Mouse (Mus musculus) heart, embryonic 14.5 days (tissue): ENCODE data around the gene Snd1. TPM values are rescaled to one million over a fixed set of nuclear protein-coding genes. Genes with fewer than 3 reads are reported as not detected.

ENCODE experiments used
- ATAC-seq: fragments of 200-750 bp; cut with Nextera tagmentation; 2 replicates; pipeline ENCODE4 v1.8.0; 2017; ENCODE audit warnings: low read depth, moderate TSS enrichment; ENCODE audit not compliant: insufficient number of reproducible peaks, insufficient read depth, low FRiP score
- H3K27ac ChIP-seq, 2 experiments: fragments of 200-500 bp in 1 of 2; fragments of 300-500 bp in 1 of 2; sonication (generic) in 1 of 2; replicated peaks in 1 of 2; 2 replicates each; pipeline ENCODE4 v1.5.1; 2012 to 2014; ENCODE audit warnings: low read depth in 2 of 2, low read length in 2 of 2, control low read depth in 1 of 2, mild to moderate bottlenecking in 1 of 2, mixed read lengths in 1 of 2; ENCODE audit not compliant: control insufficient read depth in 1 of 2, insufficient read depth in 1 of 2
- H3K27me3 ChIP-seq: fragments of 300-500 bp; sonication (generic); 2 replicates; pipeline ENCODE4 v1.6.1; 2014; ENCODE audit warnings: mild to moderate bottlenecking, low read length, control low read depth; ENCODE audit not compliant: control insufficient read depth, insufficient read depth
- H3K36me3 ChIP-seq: fragments of 300-500 bp; sonication (generic); 2 replicates; pipeline ENCODE4 v1.6.1; 2014; ENCODE audit warnings: mild to moderate bottlenecking, control low read depth, low read length, mixed read lengths; ENCODE audit not compliant: control insufficient read depth, insufficient read depth
- H3K4me1 ChIP-seq, 2 experiments: fragments of 200-500 bp in 1 of 2; fragments of 300-500 bp in 1 of 2; sonication (generic) in 1 of 2; 2 replicates each; pipeline ENCODE4 v1.6.1; 2012 to 2014; ENCODE audit warnings: low read length in 2 of 2, control low read depth in 1 of 2, mixed read lengths in 1 of 2; ENCODE audit not compliant: control insufficient read depth in 2 of 2, insufficient read depth in 2 of 2
- H3K4me2 ChIP-seq: fragments of 300-500 bp; sonication (generic); 2 replicates; pipeline ENCODE4 v1.6.1; 2014; ENCODE audit warnings: mild to moderate bottlenecking, low read length
- H3K4me3 ChIP-seq, 2 experiments: fragments of 200-500 bp in 1 of 2; fragments of 300-500 bp in 1 of 2; sonication (generic) in 1 of 2; 2 replicates each; pipeline ENCODE4 v1.5.1; 2012 to 2014; ENCODE audit warnings: low read length in 2 of 2, mild to moderate bottlenecking in 2 of 2, control low read depth in 1 of 2, low read depth in 1 of 2, moderate library complexity in 1 of 2; ENCODE audit not compliant: control insufficient read depth in 1 of 2, insufficient read depth in 1 of 2
- H3K9ac ChIP-seq: fragments of 300-500 bp; sonication (generic); 2 replicates; pipeline ENCODE4 v1.6.1; 2014; ENCODE audit warnings: mild to moderate bottlenecking, low read length
- H3K9me3 ChIP-seq: fragments of 300-500 bp; sonication (generic); 2 replicates; pipeline ENCODE4 v1.6.1; 2016; ENCODE audit warnings: low read length, control low read depth; ENCODE audit not compliant: control insufficient read depth
- WGBS: fragments of 180-500 bp; shearing (Covaris S2); extraction: QIAGEN DNeasy Blood & Tissue Kit; methylation state at CpG from one replicate; pipeline ENCODE4 v1.1.7; 2014; 5-methylcytosine and 5-hydroxymethylcytosine counted together
- polyA plus RNA-seq: library from polyadenylated mRNA; unstranded; fragments of >200 nt; fragmentation: Nextera tagmentation; extraction: Ambion mirVana; gene quantifications from 2 replicates; pipeline ENCODE4 v1.2.1, GENCODE M21; 2014

Snd1 gene
- polyA plus RNA-seq, 1 experiment from 2014 or later: 80.0 TPM

GRCm38 (mm10) chr6:28449253-28449652 is 25.7 kb upstream of the Snd1 start, which contains the start of gene Pax4:
TSS of gene Pax4 (minus strand) at chr6:28449353.
- H3K27me3 ChIP-seq: peaks cover 41% of the 10 kb centered on the region
- 63% methylated on average over 2 of the region's 2 CpGs for WGBS
- no peaks in the 10 kb centered on the region for H3K36me3 ChIP-seq

GRCm38 (mm10) chr6:28450481-28450880 is 24.5 kb upstream of the Snd1 start:
- Histone ChIP-seq H3K4me2 (no peak overlapping the region), H3K9me3 (no peaks in the 10 kb centered on the region), H3K4me1 (no peaks in the 10 kb centered on the region), H3K27me3 (peaks cover 41% of the 10 kb centered on the region), H3K9ac (no peak overlapping the region), H3K36me3 (no peaks in the 10 kb centered on the region), H3K4me3 (no peak overlapping the region), H3K27ac (no peak overlapping the region)
- no peak for ATAC-seq
- 9% methylated on average over 5 of the region's 5 CpGs for WGBS

More at GRCm38 (mm10) chr6:28449253-28449652, 25.7 kb upstream of the Snd1 start, which contains the start of gene Pax4:
- Histone ChIP-seq H3K9ac (no peak within 1 kb of the TSS), H3K4me1 (no peaks in the 10 kb centered on the region), H3K27ac (no peak within 1 kb of the TSS), H3K4me2 (no peak within 1 kb of the TSS), H3K9me3 (no peaks in the 10 kb centered on the region), H3K4me3 (no peak within 1 kb of the TSS)
- no peak for ATAC-seq

DNA sequence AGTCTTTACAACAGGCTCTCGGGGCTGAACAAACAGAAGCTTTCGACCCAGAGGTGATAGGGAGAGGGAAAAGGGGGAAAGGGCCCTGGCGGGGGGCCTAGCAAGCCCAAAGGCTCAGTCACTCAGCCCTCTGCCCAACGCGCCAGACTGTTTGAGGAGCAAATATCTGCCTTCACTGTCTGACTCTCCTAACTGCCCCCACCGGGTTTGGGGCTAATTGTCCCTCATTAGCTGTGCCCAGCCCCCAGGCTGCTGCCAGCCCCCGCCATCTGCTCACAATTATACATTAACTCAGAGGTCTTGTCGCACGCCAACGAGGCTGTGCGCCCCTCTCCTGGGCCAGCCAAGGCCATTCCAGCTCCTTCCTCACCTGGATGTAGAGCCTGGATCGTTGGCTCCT is 24.0 kb upstream of the Snd1 start:
- no peak overlapping the region for H3K4me2 ChIP-seq
- H3K9ac ChIP-seq: no peak overlapping the region
- peaks cover 41% of the 10 kb centered on the region for H3K27me3 ChIP-seq
- H3K4me1 ChIP-seq: no peaks in the 10 kb centered on the region
- H3K27ac ChIP-seq: no peak overlapping the region
- under 1% methylated on average over 12 of the region's 12 CpGs for WGBS
- no peaks in the 10 kb centered on the region for H3K36me3 ChIP-seq
- no peak overlapping the region for H3K4me3 ChIP-seq
- no peaks in the 10 kb centered on the region for H3K9me3 ChIP-seq
- ATAC-seq: no peak

GRCm38 (mm10) chr6:28459221-28459668 is 15.7 kb upstream of the Snd1 start:
- H3K4me2 ChIP-seq: no peak overlapping the region
- no peaks in the 10 kb centered on the region for H3K36me3 ChIP-seq
- H3K4me1 ChIP-seq: no peaks in the 10 kb centered on the region
- no peak overlapping the region for H3K27ac ChIP-seq
- no peaks in the 10 kb centered on the region for H3K9me3 ChIP-seq
- no peaks in the 10 kb centered on the region for H3K27me3 ChIP-seq
- no peak overlapping the region for H3K9ac ChIP-seq
- no peak overlapping the region for H3K4me3 ChIP-seq
- no peak for ATAC-seq

DNA sequence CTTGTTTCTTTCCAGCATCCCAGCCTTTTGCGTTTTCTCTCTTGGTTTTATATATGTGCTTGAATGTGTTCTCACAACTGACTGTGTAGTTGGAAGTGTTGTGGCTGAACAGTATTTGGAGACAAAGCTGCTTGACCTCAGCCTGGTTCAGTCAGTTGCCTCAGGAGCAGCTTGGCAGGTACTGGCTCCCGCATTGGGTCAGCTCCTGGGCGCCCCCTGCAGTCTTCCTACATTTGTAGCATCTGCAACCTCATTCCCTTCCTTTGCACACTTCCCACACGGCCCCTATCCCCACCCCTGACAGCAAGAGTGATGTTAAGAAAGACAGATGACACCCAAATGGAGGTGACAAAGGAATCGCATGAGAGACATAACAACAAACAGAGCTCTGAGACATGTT is 14.4 kb upstream of the Snd1 start:
- no peak for ATAC-seq

GRCm38 (mm10) chr6:28464630-28465029 is 10.3 kb upstream of the Snd1 start:
- ATAC-seq: no peak
- H3K9ac ChIP-seq: no peak overlapping the region
- H3K4me3 ChIP-seq: no peak overlapping the region
- H3K27me3 ChIP-seq: no peaks in the 10 kb centered on the region
- 35% methylated on average over 6 of the region's 6 CpGs for WGBS
- H3K4me1 ChIP-seq: no peaks in the 10 kb centered on the region
- H3K36me3 ChIP-seq: no peaks in the 10 kb centered on the region
- H3K9me3 ChIP-seq: no peaks in the 10 kb centered on the region
- no peak overlapping the region for H3K27ac ChIP-seq
- no peak overlapping the region for H3K4me2 ChIP-seq

More for the DNA sequence above, 14.4 kb upstream of the Snd1 start:
- no peaks in the 10 kb centered on the region for H3K27me3 ChIP-seq
- no peak overlapping the region for H3K27ac ChIP-seq
- no peak overlapping the region for H3K9ac ChIP-seq
- H3K9me3 ChIP-seq: no peaks in the 10 kb centered on the region
- H3K36me3 ChIP-seq: no peaks in the 10 kb centered on the region
- WGBS: 9% methylated on average over 5 of the region's 5 CpGs
- H3K4me2 ChIP-seq: no peak overlapping the region
- no peaks in the 10 kb centered on the region for H3K4me1 ChIP-seq
- H3K4me3 ChIP-seq: no peak overlapping the region

DNA sequence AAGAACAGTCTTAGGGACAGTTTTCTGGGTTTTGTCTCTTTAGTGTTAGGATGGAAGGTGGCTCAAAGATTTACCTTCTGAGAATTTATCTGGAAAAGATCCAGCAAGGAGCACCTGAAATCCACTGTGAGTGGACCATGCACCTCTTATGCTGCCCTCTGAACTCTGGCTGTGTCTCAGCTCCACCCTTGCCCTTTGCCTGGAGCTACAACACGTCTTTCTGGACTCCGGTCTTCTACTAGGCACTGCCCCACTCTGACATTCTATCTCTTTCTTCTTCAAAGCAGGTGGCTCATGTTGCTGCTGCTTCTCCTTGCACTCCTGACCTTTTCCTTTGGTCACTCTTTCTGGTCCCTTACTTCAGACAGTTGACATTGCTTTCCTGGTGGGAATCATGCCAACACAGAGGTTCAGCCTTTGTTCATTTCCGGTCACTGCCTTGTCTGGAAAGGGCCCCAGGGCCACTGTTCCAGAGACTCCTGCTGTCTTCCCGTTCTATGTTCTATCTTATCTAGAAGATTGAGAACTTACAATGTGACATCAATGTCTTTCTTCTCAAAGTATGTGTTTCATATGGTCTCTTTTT is 4.8 kb upstream of the Snd1 start:
- no peak overlapping the region for H3K9ac ChIP-seq
- H3K4me2 ChIP-seq: no peak overlapping the region
- H3K27me3 ChIP-seq: no peaks in the 10 kb centered on the region
- H3K36me3 ChIP-seq: no peaks in the 10 kb centered on the region
- no peak overlapping the region for H3K27ac ChIP-seq
- WGBS: 54% methylated on average over 4 of the region's 4 CpGs
- ATAC-seq: no peak
- H3K9me3 ChIP-seq: no peaks in the 10 kb centered on the region
- no peaks in the 10 kb centered on the region for H3K4me1 ChIP-seq
- no peak overlapping the region for H3K4me3 ChIP-seq

- no peak overlapping the region for H3K9ac ChIP-seq
- H3K9me3 ChIP-seq: no peaks in the 10 kb centered on the region
- no peak overlapping the region for H3K4me2 ChIP-seq
- no peak for ATAC-seq
- H3K36me3 ChIP-seq: no peaks in the 10 kb centered on the region
- H3K27me3 ChIP-seq: no peaks in the 10 kb centered on the region
- H3K4me3 ChIP-seq: no peak overlapping the region
- H3K4me1 ChIP-seq: no peaks in the 10 kb centered on the region
- H3K27ac ChIP-seq: no peak overlapping the region
- 73% methylated on average over 5 of the region's 5 CpGs for WGBS
Measured at GRCm38 (mm10) chr6:28470621-28471020, 4.3 kb upstream of the Snd1 start.
